Mouse (Mus musculus) liver, embryonic 13.5 days (tissue): Measurements from ENCODE around the gene Lbx1. TPM values are rescaled to one million over a fixed set of nuclear protein-coding genes. Genes with fewer than 3 reads are reported as not detected.

ENCODE experiments used
- ATAC-seq: fragments of 200-750 bp; cut with Nextera tagmentation; 2 replicates; pipeline ENCODE4 v1.8.0; 2017; ENCODE audit warnings: low read depth, mild to moderate bottlenecking, moderate number of reproducible peaks, moderate library complexity
- DNase-seq: peaks from one replicate; pipeline ENCODE4 v3.0.0; 2022
- H3K27ac ChIP-seq: fragments of 300-500 bp; sonication (generic); 2 replicates; pipeline ENCODE4 v1.5.1; 2015; ENCODE audit warnings: moderate library complexity, mild to moderate bottlenecking, inconsistent platforms
- H3K27me3 ChIP-seq: fragments of 300-500 bp; sonication (generic); 2 replicates; pipeline ENCODE4 v1.6.1; 2015; ENCODE audit warnings: mild to moderate bottlenecking, inconsistent platforms
- H3K36me3 ChIP-seq: fragments of 300-500 bp; sonication (generic); 2 replicates; pipeline ENCODE4 v1.6.1; 2015; ENCODE audit warnings: mild to moderate bottlenecking, inconsistent platforms
- H3K4me1 ChIP-seq: fragments of 300-500 bp; sonication (generic); replicated peaks from 2 replicates; pipeline ENCODE4 v1.6.1; 2015; ENCODE audit warnings: inconsistent platforms
- H3K4me2 ChIP-seq: fragments of 300-500 bp; sonication (generic); 2 replicates; pipeline ENCODE4 v1.6.1; 2015; ENCODE audit warnings: inconsistent platforms, mild to moderate bottlenecking, moderate library complexity
- H3K4me3 ChIP-seq: fragments of 300-500 bp; sonication (generic); replicated peaks from 2 replicates; pipeline ENCODE4 v1.5.1; 2015; ENCODE audit warnings: mild to moderate bottlenecking, inconsistent platforms
- H3K9ac ChIP-seq: fragments of 300-500 bp; sonication (generic); 2 replicates; pipeline ENCODE4 v1.6.1; 2015; ENCODE audit warnings: mild to moderate bottlenecking, inconsistent platforms
- H3K9me3 ChIP-seq: fragments of 300-500 bp; sonication (generic); replicated peaks from 2 replicates; pipeline ENCODE4 v1.6.1; 2016; ENCODE audit warnings: inconsistent platforms
- WGBS: fragments of 180-500 bp; shearing (Covaris S2); methylation state at CpG from one replicate; pipeline ENCODE4 v1.1.7; 2015; ENCODE audit not compliant: insufficient replicate concordance; 5-methylcytosine and 5-hydroxymethylcytosine counted together
- polyA plus RNA-seq: library from polyadenylated mRNA; unstranded; fragments of >200 nt; fragmentation: Nextera tagmentation; extraction: Ambion mirVana; gene quantifications from 2 replicates; pipeline ENCODE4 v1.2.1, GENCODE M21; 2015

Gene Lbx1
- 0.05 TPM in 1 of 2 replicates, not detected in the other for polyA plus RNA-seq

DNA sequence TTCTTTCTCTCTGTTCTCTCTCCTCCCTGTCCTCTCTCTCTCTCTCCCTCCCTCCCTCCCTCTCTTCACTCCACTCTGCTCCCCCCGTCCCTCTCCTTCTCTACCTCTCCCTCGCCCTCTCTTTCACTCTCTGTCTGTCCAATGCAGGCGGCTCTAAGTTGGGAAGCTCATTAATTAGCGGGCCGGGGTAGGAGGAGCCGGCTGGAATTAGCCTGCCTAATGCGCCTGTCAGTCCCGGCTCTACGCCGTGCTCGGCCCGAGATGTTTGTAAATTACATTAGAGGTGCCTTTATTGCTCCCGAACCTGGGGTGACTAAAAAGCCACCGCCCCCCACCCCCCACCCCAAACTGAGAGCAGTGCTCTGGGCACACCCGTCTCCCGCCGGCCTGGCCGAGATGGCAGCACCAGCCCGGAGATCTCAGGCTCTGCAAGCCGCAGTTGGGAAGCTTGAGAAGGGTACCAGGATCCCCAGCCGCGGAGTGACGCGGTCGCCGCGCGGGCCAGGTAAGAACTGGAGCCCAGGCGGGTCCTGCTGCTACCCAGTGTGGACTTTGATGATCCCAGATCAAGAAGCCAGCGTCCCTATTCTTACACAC lies at the start of gene Lbx1:
TSS of gene Lbx1 (minus strand) at position 47 of the 597 bp plus-strand sequence.
- DNase-seq (no peak), ATAC-seq (0 out of 2 replicates have a peak, but pooled peaks have one; percentile 12)
- H3K4me2 ChIP-seq: peak within 1 kb of the TSS; percentile 36
- no peak within 1 kb of the TSS for H3K9ac ChIP-seq
- peaks cover 99% of the 10 kb centered on the region for H3K27me3 ChIP-seq
- peak within 1 kb of the TSS; percentile 29 for H3K4me3 ChIP-seq
- no peak within 1 kb of the TSS for H3K27ac ChIP-seq
- H3K4me1 ChIP-seq: peaks cover 23% of the 10 kb centered on the region
- no peaks in the 10 kb centered on the region for H3K9me3 ChIP-seq
- WGBS: under 1% methylated on average over 30 of the region's 30 CpGs
- no peaks in the 10 kb centered on the region for H3K36me3 ChIP-seq

DNA sequence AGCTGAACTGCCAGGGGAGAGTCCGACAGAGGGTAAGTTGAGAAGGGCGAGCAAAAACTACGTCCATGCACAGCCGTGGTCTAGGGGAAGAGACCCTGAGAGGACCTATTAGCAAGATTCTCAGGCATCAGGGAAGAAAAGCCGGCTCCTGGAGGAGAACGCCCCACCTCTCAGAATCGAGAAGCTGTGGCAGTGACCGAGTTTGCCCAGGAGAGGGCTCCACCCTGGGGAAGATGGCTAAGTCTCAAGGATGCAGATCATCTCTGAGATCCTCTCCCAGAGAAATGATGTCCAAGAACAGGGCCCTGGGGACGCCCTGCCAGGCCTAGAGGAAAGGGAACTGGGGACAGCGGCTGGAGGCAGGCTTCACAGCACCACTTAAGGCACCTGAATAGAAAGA lies 47.7 kb upstream of the Lbx1 start:
- no peak overlapping the region for H3K27ac ChIP-seq
- H3K4me3 ChIP-seq: no peak overlapping the region
- DNase-seq (no peak), ATAC-seq (no peak)
- no peaks in the 10 kb centered on the region for H3K4me1 ChIP-seq
- H3K9ac ChIP-seq: no peak overlapping the region
- peaks cover 30% of the 10 kb centered on the region for H3K27me3 ChIP-seq
- no peaks in the 10 kb centered on the region for H3K9me3 ChIP-seq
- no peaks in the 10 kb centered on the region for H3K36me3 ChIP-seq
- WGBS: 8% methylated on average over 10 of the region's 10 CpGs
- no peak overlapping the region for H3K4me2 ChIP-seq

GRCm38 (mm10) chr19:45276196-45276595 lies 40.6 kb upstream of the Lbx1 start:
- Histone ChIP-seq H3K9ac (no peak overlapping the region), H3K4me3 (no peak overlapping the region), H3K4me1 (no peaks in the 10 kb centered on the region), H3K9me3 (no peaks in the 10 kb centered on the region), H3K4me2 (no peak overlapping the region), H3K27me3 (peaks cover 19% of the 10 kb centered on the region), H3K27ac (no peak overlapping the region), H3K36me3 (no peaks in the 10 kb centered on the region)
- 48% methylated on average over 4 of the region's 4 CpGs for WGBS
- ATAC-seq (no peak), DNase-seq (no peak)

- Histone ChIP-seq H3K4me3 (no peak overlapping the region), H3K27ac (no peak overlapping the region), H3K9ac (no peak overlapping the region), H3K36me3 (no peaks in the 10 kb centered on the region), H3K9me3 (no peaks in the 10 kb centered on the region), H3K4me2 (no peak overlapping the region), H3K27me3 (peaks cover 27% of the 10 kb centered on the region), H3K4me1 (no peaks in the 10 kb centered on the region)
- no peak for DNase-seq
- no peak for ATAC-seq
- WGBS: 45% methylated on average over 10 of the region's 10 CpGs
Observed at GRCm38 (mm10) chr19:45271986-45272385, 36.4 kb upstream of the Lbx1 start.

DNA sequence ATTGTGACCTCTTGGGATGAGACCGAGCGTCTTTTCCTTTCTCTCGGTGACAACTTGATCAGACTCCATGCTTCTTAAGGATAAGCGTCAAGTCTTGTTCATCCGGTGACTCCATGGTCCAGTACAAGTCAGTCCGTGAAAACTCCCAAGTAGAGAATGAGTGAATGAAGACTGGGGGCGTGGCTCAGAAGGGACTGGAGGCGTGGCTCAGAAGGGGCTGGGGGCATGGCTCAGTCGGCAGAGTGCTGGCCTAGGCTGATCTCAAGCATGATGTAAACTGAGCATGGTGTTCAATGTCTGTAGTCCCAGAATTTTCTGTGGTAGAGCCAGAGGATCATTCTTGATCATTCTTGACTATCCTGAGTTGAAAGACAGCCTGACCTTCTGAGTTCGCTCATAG lies 27.4 kb upstream of the Lbx1 start:
- no peak for DNase-seq
- 62% methylated on average over 10 of the region's 10 CpGs for WGBS
- H3K4me3 ChIP-seq: no peak overlapping the region
- peaks cover 3% of the 10 kb centered on the region for H3K27me3 ChIP-seq
- no peak overlapping the region for H3K27ac ChIP-seq
- no peaks in the 10 kb centered on the region for H3K36me3 ChIP-seq
- no peak overlapping the region for H3K4me2 ChIP-seq
- H3K4me1 ChIP-seq: no peaks in the 10 kb centered on the region
- H3K9ac ChIP-seq: no peak overlapping the region
- H3K9me3 ChIP-seq: no peaks in the 10 kb centered on the region
- no peak for ATAC-seq

DNA sequence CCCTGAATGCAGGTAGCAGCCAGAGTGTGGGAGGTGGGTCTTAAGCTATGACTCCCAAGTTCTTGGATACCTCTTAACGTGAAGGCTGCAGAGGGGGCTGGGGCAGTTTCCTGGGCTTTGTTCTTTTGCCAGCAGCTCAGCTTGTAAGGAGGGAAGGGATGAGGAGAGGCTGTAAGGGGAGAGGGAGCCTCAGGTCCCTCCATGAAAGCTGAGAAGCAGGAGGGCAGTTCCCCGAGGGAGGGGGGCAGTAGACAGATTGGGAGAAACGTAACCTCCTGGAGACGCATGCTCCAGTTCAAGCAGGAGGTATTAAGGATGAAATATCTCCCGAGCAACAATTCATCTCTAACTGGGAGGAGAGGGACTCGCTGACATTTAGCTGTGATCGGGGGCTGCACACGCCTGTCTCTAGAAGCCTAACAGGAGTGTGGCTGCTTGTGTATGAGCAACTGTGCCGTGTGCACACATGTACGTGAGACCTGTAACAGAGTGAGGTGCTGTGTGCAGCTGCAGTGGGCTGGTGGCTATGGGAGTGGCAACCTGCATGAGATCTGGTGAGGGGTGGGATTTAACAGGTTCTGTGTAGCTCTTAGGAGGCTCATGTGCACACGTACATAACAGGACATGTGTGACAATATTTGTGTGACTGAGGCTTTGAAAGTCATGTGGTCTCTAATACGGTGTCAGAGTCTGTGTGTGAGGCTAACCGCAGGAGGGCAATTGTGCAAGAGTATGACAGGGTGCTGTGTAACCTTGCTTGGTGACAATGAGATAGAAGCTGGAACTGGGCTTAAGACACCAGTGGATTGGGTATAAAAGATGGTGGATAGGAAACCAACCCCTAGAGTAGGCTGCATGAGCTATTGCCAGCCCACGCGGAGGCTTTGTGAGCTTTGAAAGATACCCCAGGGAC lies 22.1 kb upstream of the Lbx1 start:
- WGBS: 51% methylated on average over 15 of the region's 15 CpGs
- Histone ChIP-seq H3K9me3 (no peaks in the 10 kb centered on the region), H3K27me3 (peaks cover 20% of the 10 kb centered on the region), H3K4me1 (no peaks in the 10 kb centered on the region), H3K4me3 (no peak overlapping the region), H3K36me3 (no peaks in the 10 kb centered on the region), H3K27ac (no peak overlapping the region), H3K9ac (no peak overlapping the region), H3K4me2 (no peak overlapping the region)
- no peak for ATAC-seq
- DNase-seq: no peak

GRCm38 (mm10) chr19:45254806-45255205 lies 19.2 kb upstream of the Lbx1 start:
- 58% methylated on average over 7 of the region's 7 CpGs for WGBS
- ATAC-seq (no peak), DNase-seq (no peak)
- peaks cover 45% of the 10 kb centered on the region for H3K27me3 ChIP-seq
- H3K9ac ChIP-seq: no peak overlapping the region
- no peaks in the 10 kb centered on the region for H3K9me3 ChIP-seq
- no peaks in the 10 kb centered on the region for H3K4me1 ChIP-seq
- H3K4me2 ChIP-seq: no peak overlapping the region
- no peak overlapping the region for H3K4me3 ChIP-seq
- H3K36me3 ChIP-seq: no peaks in the 10 kb centered on the region
- no peak overlapping the region for H3K27ac ChIP-seq

DNA sequence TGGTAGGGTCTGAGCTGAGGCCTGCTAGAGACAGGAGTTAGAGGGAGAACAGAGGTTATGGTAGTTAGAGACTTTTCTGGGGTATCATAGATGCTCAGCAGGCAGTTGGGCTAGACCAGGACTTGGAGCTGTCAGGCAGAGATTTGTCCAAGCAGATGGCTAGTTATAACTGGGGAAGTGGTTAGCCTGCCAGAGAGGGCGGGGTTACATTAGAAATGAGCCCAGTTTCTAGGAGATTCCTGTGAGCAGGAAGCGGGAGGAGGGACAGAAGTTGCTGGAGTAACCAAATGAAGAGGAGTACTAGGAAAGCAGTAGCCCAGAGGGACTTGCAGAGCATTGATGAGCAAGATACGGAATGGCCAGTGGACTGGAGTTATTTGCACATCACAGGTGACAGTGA lies 16.8 kb upstream of the Lbx1 start:
- no peak for DNase-seq
- ATAC-seq: no peak
- no peak overlapping the region for H3K4me3 ChIP-seq

DNA sequence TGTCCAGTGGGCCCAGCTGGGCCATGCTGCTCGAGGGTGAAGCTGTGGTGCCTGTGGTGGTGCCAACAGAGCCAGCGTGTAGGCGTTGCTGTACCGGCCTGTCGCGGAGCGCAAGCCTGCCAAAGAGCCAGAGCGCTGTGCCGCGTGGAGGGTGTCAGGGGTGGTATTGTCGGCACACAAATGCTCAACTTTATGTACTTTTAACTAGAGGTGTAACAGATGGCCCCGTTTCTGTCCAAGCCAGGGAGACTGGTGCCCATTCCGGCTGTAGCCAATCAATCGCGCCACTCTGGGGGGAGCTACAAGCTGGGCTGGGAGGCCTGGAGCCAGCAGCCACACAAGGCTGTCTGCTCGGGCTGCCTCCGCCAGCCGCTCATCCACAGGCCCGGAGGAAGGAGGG lies 13.1 kb upstream of the Lbx1 start:
- no peak overlapping the region for H3K4me3 ChIP-seq
- DNase-seq (no peak), ATAC-seq (no peak)
- no peaks in the 10 kb centered on the region for H3K9me3 ChIP-seq
- no peaks in the 10 kb centered on the region for H3K36me3 ChIP-seq
- no peak overlapping the region for H3K27ac ChIP-seq
- H3K9ac ChIP-seq: no peak overlapping the region
- no peak overlapping the region for H3K4me2 ChIP-seq
- H3K4me1 ChIP-seq: 0 out of 2 replicates have a peak, but pooled peaks cover 3% of the 10 kb centered on the region
- H3K27me3 ChIP-seq: peaks cover 84% of the 10 kb centered on the region
- WGBS: 72% methylated on average over 19 of the region's 19 CpGs

More for the DNA sequence above, 16.8 kb upstream of the Lbx1 start:
- Histone ChIP-seq H3K36me3 (no peaks in the 10 kb centered on the region), H3K4me2 (no peak overlapping the region), H3K4me1 (no peaks in the 10 kb centered on the region), H3K27me3 (peaks cover 56% of the 10 kb centered on the region), H3K9me3 (no peaks in the 10 kb centered on the region), H3K9ac (no peak overlapping the region), H3K27ac (no peak overlapping the region)
- 44% methylated on average over 3 of the region's 3 CpGs for WGBS

DNA sequence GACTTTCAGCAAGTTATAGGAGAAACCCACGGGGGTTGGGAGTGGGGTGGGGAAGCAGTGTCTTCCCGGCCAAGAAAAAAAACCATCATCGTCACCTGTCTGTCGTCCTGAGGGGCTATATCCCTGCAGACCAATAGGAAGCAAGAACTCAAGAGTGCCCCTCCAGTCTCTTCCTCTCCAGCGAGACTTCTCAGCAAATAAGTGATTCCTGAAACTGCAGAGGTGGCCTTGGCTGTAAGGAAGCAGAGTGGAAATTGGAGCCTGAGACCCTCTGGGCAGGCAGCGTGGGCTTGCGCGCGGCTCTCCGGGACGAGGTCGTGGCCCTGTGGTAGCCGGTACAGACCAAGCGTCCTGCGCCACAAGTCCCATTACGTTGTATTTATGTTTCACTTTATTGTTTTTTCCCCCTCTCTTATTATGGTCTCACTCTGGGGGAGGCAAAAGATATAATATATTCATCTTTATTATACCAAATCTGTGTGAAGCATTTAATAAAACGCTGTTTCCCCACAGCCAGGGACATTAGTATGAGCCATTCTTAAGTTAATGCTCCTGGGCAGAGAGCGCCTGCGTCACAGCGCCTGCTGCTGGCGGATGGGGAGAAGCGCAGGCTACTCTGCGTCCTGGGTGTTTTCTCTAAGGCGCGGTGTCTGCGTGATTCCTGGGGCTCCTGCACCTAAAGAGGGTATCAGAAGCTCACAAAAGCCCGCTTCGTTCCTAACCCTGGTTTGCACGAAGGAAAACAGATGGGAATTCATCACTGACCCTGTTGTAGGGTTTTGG lies 8.5 kb upstream of the Lbx1 start:
- ATAC-seq: no peak
- Histone ChIP-seq H3K27me3 (peaks cover 96% of the 10 kb centered on the region), H3K9ac (no peak overlapping the region), H3K4me1 (0 out of 2 replicates have a peak, but pooled peaks cover 3% of the 10 kb centered on the region), H3K9me3 (no peaks in the 10 kb centered on the region), H3K4me3 (no peak overlapping the region), H3K27ac (no peak overlapping the region), H3K4me2 (no peak overlapping the region), H3K36me3 (no peaks in the 10 kb centered on the region)
- 2% methylated on average over 29 of the region's 29 CpGs for WGBS
- no peak for DNase-seq

DNA sequence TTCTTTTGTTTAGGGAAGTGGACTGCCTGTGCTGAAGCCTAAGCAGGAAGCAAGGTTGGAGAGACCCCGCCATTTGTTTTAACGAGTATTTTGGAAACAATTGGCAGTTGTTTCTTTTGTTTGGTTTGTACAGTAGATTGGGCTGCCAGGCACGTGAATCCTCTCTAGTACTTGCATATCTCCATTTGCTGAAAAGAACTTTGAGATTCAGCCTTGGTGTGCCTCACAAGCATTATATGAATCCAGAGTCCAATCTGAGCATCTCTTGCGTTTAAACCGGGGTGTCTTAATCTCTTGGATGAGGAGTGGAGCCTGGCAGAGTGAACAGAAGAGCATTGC lies 7.6 kb upstream of the Lbx1 start:
- Histone ChIP-seq H3K9me3 (no peaks in the 10 kb centered on the region), H3K27me3 (peaks cover 96% of the 10 kb centered on the region), H3K4me3 (no peak overlapping the region), H3K4me1 (0 out of 2 replicates have a peak, but pooled peaks cover 3% of the 10 kb centered on the region), H3K36me3 (no peaks in the 10 kb centered on the region), H3K4me2 (no peak overlapping the region), H3K9ac (no peak overlapping the region), H3K27ac (no peak overlapping the region)
- no peak for ATAC-seq
- WGBS: 7% methylated on average over 5 of the region's 5 CpGs
- DNase-seq: no peak
